Mouse (Mus musculus) limb, embryonic 14.5 days (tissue): Measurements from ENCODE around the gene 2010111I01Rik. TPM values are rescaled to one million over a fixed set of nuclear protein-coding genes. Genes with fewer than 3 reads are reported as not detected.

Experiments used
- ATAC-seq: fragments of 200-750 bp; cut with Nextera tagmentation; 2 replicates; pipeline ENCODE4 v1.8.0; 2017; ENCODE audit warnings: low read depth, moderate number of reproducible peaks, moderate TSS enrichment; ENCODE audit not compliant: low FRiP score
- DNase-seq: peaks from one replicate; pipeline ENCODE4 v3.0.0-alpha.2; 2015; ENCODE audit warnings: low spot score
- H3K27ac ChIP-seq: fragments of 300-500 bp; sonication (generic); replicated peaks from 2 replicates; pipeline ENCODE4 v1.5.1; 2014; ENCODE audit warnings: low read depth, mild to moderate bottlenecking, low read length, moderate library complexity, mixed read lengths
- H3K27me3 ChIP-seq: fragments of 300-500 bp; sonication (generic); 2 replicates; pipeline ENCODE4 v1.6.1; 2014; ENCODE audit warnings: low read length, mixed read lengths; ENCODE audit not compliant: control insufficient read depth, insufficient read depth
- H3K36me3 ChIP-seq: fragments of 300-500 bp; sonication (generic); 2 replicates; pipeline ENCODE4 v1.6.1; 2014; ENCODE audit warnings: mild to moderate bottlenecking, low read length, moderate library complexity, mixed read lengths; ENCODE audit not compliant: control insufficient read depth, insufficient read depth
- H3K4me1 ChIP-seq: fragments of 300-500 bp; sonication (generic); 2 replicates; pipeline ENCODE4 v1.6.1; 2014; ENCODE audit warnings: antibody characterized with exemption, low read length, mixed read lengths; ENCODE audit not compliant: control insufficient read depth, insufficient read depth
- H3K4me2 ChIP-seq: fragments of 300-500 bp; sonication (generic); replicated peaks from 2 replicates; pipeline ENCODE4 v1.6.1; 2014; ENCODE audit warnings: low read depth, mild to moderate bottlenecking, low read length, moderate library complexity; ENCODE audit not compliant: severe bottlenecking
- H3K4me3 ChIP-seq: fragments of 300-500 bp; sonication (generic); replicated peaks from 2 replicates; pipeline ENCODE4 v1.5.1; 2014; ENCODE audit warnings: low read length
- H3K9ac ChIP-seq: fragments of 300-500 bp; sonication (generic); 2 replicates; pipeline ENCODE4 v1.6.1; 2014; ENCODE audit warnings: mild to moderate bottlenecking, low read depth, low read length, moderate library complexity; ENCODE audit not compliant: severe bottlenecking
- H3K9me3 ChIP-seq: fragments of 300-500 bp; sonication (generic); 2 replicates; pipeline ENCODE4 v1.6.1; 2016; ENCODE audit warnings: low read length; ENCODE audit not compliant: control insufficient read depth
- POLR2A ChIP-seq: fragments of 200-500 bp; IDR thresholded peaks from 2 replicates; pipeline ENCODE4 v1.8.0; 2012; ENCODE audit warnings: inconsistent platforms, mild to moderate bottlenecking, moderate library complexity, borderline replicate concordance; ENCODE audit not compliant: insufficient read depth, insufficient read length; ENCODE audit errors: extremely low read depth
- WGBS: fragments of 180-500 bp; shearing (Covaris S2); extraction: QIAGEN DNeasy Blood & Tissue Kit; methylation state at CpG from one replicate; pipeline ENCODE4 v1.1.7; 2014; 5-methylcytosine and 5-hydroxymethylcytosine counted together
- polyA plus RNA-seq, 2 experiments: library from polyadenylated mRNA; depleted of rRNA in 1 of 2; stranded (reverse) in 1 of 2; unstranded in 1 of 2; fragments of >200 nt; fragmentation: Nextera tagmentation in 1 of 2; extraction: Ambion mirVana in 1 of 2; gene quantifications; 2 replicates each; pipeline versions ENCODE4 v1.2.1 to v1.2.3; 2012 to 2014

2010111I01Rik gene
- polyA plus RNA-seq, 2 experiments, result 231 to 255 TPM

GRCm38 (mm10) chr13:63331379-63331778 lies 366.7 kb downstream of the 2010111I01Rik start:
- no peak for TF ChIP-seq POLR2A
- H3K9ac ChIP-seq, result no peak overlapping the region
- peak; percentile 82 for DNase-seq
- no peak overlapping the region for H3K4me3 ChIP-seq
- no peaks in the 10 kb centered on the region for H3K27me3 ChIP-seq
- 37% methylated on average over 4 of the region's 4 CpGs for WGBS
- H3K4me2 ChIP-seq, result no peak overlapping the region
- H3K27ac ChIP-seq, result peak overlapping the region; percentile 81
- peaks cover 39% of the 10 kb centered on the region for H3K4me1 ChIP-seq
- no peak for ATAC-seq
- no peaks in the 10 kb centered on the region for H3K9me3 ChIP-seq
- no peaks in the 10 kb centered on the region for H3K36me3 ChIP-seq

- peak; percentile 81 for DNase-seq
Measured at GRCm38 (mm10) chr13:63332576-63333300, 368.0 kb downstream of the 2010111I01Rik start.

GRCm38 (mm10) chr13:63335421-63336134 lies 370.9 kb downstream of the 2010111I01Rik start:
- no peak overlapping the region for H3K27ac ChIP-seq
- DNase-seq (no peak), ATAC-seq (no peak)
- no peak overlapping the region for H3K4me3 ChIP-seq
- peaks cover 22% of the 10 kb centered on the region for H3K4me1 ChIP-seq
- WGBS, result 49% methylated on average over 4 of the region's 4 CpGs
- H3K9me3 ChIP-seq, result no peaks in the 10 kb centered on the region
- H3K4me2 ChIP-seq, result no peak overlapping the region
- no peak overlapping the region for H3K9ac ChIP-seq
- no peak for TF ChIP-seq POLR2A
- H3K36me3 ChIP-seq, result no peaks in the 10 kb centered on the region
- H3K27me3 ChIP-seq, result no peaks in the 10 kb centered on the region

More at GRCm38 (mm10) chr13:63332576-63333300, 368.0 kb downstream of the 2010111I01Rik start:
- H3K27me3 ChIP-seq, result no peaks in the 10 kb centered on the region
- H3K4me1 ChIP-seq, result peaks cover 39% of the 10 kb centered on the region
- WGBS, result 20% methylated on average over 4 of the region's 4 CpGs
- H3K9ac ChIP-seq, result no peak overlapping the region
- TF ChIP-seq POLR2A, result no peak
- H3K36me3 ChIP-seq, result no peaks in the 10 kb centered on the region
- no peak for ATAC-seq
- H3K4me2 ChIP-seq, result no peak overlapping the region
- peak overlapping the region; percentile 35; the same call in 1 of the 2 replicates for H3K27ac ChIP-seq
- no peaks in the 10 kb centered on the region for H3K9me3 ChIP-seq
- H3K4me3 ChIP-seq, result no peak overlapping the region

- H3K9me3 ChIP-seq, result no peaks in the 10 kb centered on the region
- no peaks in the 10 kb centered on the region for H3K36me3 ChIP-seq
- ATAC-seq (no peak), DNase-seq (no peak)
- WGBS, result 42% methylated on average over 7 of the region's 7 CpGs
- peaks cover 16% of the 10 kb centered on the region for H3K4me1 ChIP-seq
- H3K4me3 ChIP-seq, result no peak overlapping the region
- no peak for TF ChIP-seq POLR2A
- no peaks in the 10 kb centered on the region for H3K27me3 ChIP-seq
- H3K27ac ChIP-seq, result no peak overlapping the region
- H3K4me2 ChIP-seq, result no peak overlapping the region
- H3K9ac ChIP-seq, result no peak overlapping the region
Measured at GRCm38 (mm10) chr13:63336335-63336734, 371.6 kb downstream of the 2010111I01Rik start.

- Histone ChIP-seq H3K9ac (no peak overlapping the region), H3K4me3 (no peak overlapping the region), H3K36me3 (no peaks in the 10 kb centered on the region), H3K4me1 (peaks cover 16% of the 10 kb centered on the region), H3K27ac (no peak overlapping the region), H3K27me3 (no peaks in the 10 kb centered on the region), H3K4me2 (no peak overlapping the region), H3K9me3 (no peaks in the 10 kb centered on the region)
- TF ChIP-seq POLR2A, result no peak
- ATAC-seq, result no peak
- 39% methylated on average over 8 of the region's 8 CpGs for WGBS
- DNase-seq, result no peak
Measured at GRCm38 (mm10) chr13:63337239-63337960, 372.7 kb downstream of the 2010111I01Rik start.
